Mouse (Mus musculus): ENCODE data around the gene Catsperd.
"Not testable (repeated sequence)": the region's sequence is repeated elsewhere in the genome, so short reads cannot be mapped to it uniquely, and the experiment has no call there.

Catsperd gene

DNA sequence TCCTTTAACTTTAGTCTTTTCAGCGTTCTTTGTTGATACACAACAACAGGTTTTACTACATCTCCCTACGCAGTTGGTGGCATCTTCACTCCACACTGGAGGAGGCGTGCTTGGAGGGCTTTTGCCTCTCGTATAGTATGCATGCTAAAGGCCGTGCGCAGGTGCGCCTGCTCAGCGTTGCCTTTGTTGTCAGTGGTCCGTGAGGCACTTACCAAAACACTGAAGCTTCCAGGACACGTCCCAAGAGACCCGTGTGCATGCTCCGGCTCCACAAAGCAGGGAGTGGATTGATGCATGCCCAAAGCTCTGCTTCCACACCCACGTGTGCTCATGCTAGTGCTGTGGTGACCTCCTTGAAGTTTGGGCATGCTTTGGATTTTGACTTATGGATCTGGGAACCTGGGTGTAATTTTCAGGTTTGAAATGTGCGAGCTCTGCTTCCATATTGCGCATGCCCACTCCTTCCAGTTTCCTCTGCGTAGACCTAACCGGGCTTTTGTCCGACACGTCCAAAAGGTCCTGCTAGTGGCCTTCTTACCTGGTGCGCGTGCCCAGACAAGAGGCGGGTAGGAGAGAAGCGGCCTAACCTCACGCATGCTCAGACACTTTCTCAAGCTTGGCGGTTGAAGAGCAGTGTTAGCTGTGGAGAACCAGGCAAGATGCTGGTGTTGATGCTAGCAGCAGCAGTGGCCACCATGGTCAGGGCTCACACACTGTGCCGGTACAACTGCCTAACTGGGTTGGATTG is at the start of gene Catsperd:
Gene Catsperd (plus strand): TSS at position 614 of the 748 bp plus-strand sequence.
- no peak for DNase-seq

DNA sequence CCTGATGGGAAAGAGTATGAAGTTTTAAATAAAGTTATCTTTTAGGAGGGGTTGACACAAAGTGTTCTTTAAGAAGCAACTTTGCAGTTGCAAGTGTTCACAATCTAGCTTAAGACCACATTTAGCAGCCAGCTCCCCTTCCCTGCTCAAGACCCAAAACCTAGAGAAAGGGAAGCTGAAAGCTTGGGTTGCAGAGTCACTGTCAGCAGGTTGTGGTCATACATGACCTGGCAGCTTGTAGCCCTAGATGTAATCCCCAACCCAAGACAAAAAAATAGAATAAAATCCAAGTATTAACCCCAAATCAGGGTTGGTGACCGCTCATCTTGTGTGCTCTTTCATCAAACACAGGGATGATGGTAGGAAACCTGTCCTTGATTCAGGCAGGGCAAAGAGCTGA is 44.9 kb upstream of the Catsperd start:
- DNase-seq: no peak

DNA sequence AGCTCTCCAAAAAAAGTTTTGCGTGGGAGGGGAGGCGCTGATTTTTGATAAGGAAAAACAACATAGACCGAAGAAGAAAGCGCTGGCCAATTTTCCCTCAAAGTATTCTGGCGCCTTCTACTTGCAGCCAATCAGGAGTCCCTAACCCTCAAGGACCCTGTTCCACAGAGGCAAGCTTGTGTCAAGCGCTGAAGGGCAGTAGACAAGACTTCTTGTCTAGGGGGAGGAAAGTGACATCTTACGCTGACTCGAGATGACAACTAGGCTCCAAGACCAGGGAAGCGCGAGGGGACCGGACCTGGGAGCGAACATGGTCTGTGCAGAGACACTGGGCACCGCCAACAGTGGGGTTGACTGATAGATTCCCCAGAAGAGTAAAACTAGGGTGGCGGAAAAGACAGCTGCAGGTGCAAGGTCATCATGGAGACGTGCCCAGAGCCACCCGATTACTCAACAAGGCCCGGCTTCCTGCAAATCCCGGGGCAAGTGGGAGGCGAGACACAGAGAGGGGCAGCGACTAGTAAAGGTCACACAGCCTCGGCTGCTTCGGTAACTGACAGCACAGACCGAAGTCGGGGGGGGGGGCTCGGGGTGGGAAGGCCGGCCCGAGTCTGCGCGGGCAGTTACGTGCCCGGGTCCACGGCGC is 44.2 kb upstream of the Catsperd start:
- peak; percentile 67 for DNase-seq

DNA sequence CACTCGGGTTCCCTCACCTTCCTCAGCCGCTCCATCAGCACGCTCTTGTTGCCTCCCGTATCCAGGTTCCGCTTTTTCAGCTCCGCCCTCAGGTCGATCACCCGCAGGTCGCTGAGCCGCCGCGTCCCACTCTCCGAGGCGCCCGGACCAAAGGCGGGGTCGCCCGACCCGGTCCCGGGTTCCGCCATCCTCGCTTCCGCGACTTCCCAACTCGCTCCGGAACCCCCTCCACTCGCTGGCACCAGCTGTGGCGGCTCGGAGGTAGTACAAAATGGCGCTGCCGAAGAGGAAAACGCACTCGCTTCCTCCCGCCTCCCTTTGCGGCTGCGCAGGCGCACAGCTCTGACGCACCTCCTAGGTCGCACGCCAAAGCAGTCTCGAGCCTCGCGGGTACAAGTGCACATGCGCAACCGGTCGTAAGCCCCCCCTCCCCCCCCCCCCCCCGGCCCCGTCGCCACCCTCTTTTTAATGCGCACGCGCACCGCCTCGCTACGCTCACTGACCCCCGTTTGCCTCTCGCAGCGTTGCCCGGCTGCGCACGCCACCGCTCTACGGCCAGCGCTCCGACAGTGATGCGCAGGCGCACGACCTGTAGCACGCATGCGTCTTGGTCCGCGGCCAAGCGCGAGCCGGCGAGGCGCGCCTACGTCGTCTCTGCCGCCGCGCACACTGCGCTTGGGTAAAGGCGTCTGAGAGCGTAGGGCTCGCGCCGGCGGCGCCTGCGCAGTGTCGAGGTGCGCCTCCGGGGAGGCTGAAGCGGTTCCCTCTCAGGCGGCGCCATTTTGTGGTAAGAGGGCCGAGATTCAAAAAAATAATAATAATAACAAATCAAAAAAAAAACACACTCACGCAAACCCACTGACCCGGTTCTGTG is 43.4 kb upstream of the Catsperd start, which contains the start of the genes Safb2 and Safb:
Gene Safb2 (minus strand): TSS at position 329 of the 874 bp plus-strand sequence.
Gene Safb (plus strand): TSS at position 569 of the 874 bp plus-strand sequence.
- peak; percentile 100 for DNase-seq

DNA sequence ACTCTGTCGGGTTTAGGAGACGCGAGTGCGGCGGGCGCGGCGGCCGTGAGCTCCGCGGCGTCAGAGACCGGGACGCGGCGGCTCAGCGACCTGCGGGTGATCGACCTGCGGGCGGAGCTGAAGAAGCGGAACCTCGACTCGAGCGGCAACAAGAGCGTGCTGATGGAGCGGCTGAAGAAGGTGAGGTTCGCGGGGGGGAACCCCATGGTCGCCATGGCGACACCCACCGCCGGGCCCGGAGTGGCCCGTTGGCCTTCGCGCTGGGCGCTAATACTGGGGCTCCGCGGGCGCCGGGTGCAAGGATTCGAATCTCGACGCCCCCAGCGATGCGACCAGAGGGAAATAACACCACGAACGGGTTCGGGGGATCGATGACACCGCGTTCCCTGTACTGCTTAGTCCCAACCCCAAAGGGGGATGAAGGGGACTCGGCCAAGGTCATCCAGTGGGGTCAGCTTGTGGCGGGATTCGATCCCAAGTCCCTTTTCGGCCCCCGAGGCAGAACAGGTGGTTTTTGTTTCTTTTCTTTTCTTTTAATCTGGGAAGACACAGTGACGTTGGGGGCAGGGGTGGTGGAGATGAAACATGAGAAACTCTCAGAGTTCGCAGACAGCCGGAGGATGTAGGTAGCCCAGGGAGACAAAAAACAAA is 42.6 kb upstream of the Catsperd start:
- DNase-seq: no peak

DNA sequence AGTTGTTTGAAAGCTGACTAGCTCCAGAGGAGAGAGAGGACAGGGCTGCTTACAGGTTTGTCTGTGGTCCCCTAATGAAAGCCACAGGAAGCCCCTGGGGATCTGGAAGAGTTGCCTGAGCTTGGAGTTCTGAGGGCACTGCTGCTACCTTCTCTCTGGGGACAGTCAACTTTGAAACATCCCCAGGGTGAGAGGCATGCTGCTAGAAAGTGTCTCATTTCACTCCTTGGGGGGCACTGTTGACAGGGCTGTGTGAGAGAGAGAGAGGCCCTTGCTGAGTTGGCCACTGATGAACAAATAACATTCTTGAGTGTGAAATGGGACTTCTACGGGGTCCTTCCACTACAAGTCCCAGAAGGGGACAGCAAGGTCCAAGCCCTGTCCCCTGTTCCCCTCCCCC is 40.2 kb upstream of the Catsperd start:
- DNase-seq: no peak

DNA sequence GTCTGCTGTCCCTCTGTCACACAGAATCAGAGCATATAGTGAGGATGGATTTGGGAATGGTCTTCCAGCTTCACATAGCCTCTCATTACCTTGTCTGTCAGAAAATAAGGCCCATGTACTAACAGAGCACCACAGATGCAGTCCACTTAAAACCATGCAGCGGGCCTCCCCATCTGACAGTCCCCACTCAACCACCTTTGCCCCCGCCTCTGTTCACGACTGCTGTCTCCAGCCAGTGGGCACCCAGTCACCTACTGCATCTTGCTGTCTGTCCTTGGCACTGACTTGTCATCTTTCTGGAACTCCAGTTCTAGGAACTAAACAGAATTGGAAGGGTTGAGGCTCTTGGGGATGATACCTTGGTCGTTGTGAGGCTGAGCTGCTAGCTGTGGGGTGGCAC is 39.0 kb upstream of the Catsperd start:
- no peak for DNase-seq

GRCm38 (mm10) chr17:56592553-56592952 is 35.4 kb upstream of the Catsperd start:
- DNase-seq: no peak

DNA sequence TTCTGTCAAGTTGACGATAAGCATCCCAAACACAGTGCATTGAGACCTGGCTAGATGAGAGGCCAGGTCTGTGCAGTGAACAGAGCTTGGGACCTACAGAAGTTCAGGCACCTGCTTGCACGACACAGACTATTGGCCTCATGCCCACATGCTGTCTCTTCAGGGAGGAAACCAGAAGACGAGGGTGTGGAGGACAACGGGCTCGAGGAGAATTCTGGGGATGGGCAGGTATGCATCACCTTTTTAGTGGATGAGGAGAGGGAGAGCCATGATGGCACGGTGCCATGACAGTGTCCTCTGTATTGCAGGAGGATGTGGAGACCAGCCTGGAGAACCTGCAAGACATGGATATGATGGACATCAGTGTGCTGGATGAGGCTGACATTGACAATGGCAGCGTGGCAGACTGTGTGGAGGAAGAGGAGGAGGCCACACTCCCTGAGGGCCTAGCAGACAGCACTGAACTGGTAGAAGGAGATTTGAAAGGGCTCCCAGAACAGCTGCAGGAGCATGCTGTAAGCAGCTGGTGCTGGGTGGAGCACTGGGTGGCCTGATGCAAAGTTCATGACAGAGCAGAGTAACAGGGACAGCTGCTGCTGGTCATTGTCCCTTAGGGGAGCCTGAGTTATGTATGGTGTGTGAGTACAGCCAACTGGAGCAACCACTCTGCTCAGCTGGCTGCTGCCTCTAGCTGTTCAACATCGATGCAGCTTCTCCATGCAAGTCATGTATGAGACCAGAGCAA is 34.2 kb upstream of the Catsperd start:
- DNase-seq: no peak

GRCm38 (mm10) chr17:56603186-56604069 is 24.5 kb upstream of the Catsperd start:
- DNase-seq: no peak

GRCm38 (mm10) chr17:56604070-56604380 is 23.9 kb upstream of the Catsperd start:
- DNase-seq: no peak

GRCm38 (mm10) chr17:56604422-56604821 is 23.5 kb upstream of the Catsperd start:
- DNase-seq: no peak

DNA sequence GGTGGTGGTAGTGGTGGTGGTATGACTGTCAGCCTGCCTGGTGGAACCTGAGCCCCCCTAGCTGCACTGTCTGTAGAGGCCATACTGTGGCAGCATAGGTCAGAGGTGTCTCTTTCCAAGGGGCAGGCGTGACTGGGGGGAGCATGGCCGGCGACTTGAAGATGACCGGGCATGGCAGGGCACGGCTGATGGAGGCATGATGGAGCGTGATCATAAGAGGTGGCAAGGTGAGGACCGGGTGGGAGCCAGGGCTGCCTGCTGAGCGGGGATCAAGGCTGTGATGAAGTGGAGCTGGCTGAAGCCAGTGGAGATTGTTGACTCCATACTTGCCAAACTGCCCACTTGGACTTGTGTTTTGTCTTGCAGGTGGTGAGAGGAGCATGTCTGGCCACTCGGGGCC is 22.5 kb upstream of the Catsperd start:
- DNase-seq: no peak

DNA sequence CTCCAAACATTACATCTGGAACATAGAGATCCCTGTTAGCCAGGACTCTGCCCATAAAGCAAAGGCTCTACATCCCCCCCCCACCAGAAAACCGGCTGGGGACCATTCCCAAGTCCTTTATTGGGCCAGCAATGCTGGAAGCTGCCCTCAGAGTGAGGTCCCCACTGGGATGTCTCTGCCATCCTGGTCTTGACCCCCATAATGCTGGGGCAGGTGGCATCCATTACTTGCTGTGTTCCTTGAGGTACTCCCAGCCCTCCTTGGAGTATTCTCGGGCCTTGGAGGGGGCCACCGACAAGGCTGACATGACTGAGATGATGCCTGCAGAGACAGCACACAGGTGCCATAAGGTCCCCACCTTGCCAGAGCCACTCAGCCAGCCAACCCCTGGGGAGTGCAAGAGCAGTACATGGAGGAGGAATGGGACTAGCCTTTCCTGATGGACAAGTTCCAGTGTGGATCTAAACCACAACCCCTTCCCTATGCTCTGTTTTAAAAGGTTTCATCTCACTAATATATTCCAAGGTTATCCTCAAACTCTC is 20.4 kb upstream of the Catsperd start:
- no peak for DNase-seq

- no peak for DNase-seq
Observed at GRCm38 (mm10) chr17:56608699-56609098, 19.2 kb upstream of the Catsperd start.

DNA sequence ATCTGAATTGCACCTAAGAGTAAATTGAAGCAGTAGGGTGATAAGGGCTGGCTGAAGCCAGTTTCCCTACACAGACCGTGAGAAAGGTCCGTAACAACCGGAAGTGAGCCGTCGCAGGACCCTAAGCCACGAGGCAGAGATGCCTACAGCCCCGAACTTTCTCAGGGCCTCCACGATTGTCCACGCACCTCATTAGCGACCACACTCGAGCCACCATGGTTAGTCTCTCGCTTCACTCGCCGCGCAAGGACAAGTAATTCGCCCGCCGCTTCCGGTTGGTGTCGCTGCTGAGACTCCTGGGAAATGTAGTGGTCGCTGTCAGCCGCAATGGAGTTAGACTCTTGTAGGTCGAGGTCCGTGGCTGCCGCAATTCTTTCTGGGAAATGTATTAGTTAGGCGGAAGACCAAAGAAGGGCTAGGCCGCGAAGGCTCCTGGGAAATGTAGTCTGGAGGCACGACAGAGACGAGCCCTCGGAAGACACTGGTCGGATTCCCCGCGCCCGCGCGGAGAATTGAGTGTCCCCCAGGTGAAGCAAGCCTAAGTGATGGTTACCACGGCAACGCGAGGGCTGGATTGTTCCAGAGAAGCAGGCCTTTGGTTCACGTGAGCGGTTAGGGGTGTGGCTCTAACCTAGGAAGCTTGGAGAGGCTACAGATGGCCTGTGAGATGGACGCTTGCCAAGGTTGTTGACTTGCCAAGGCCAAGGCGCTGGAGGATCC is 18.3 kb upstream of the Catsperd start, which contains the start of gene 2410015M20Rik:
Gene 2410015M20Rik (minus strand): TSS at position 320 of the 720 bp plus-strand sequence.
- DNase-seq: peak; percentile 95

DNA sequence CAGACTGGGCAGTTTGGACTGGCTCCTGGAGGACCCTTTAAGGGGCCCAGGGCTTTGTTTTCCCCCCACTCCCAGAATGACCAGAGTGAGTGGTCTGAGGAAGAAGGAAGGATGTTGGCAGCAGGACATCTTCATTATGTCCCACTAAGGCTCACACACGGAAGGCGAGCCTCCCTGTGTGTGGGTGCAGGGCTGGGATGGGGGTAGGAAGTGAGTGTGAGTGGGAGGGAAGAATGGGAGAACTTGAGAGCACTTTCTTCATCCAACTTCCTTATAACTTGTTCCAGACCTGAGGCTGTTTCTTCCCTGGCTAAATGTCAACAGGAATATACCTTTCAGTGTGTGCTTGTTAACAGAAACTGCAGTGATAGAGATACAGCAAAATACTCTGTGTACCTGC is 16.6 kb upstream of the Catsperd start:
- no peak for DNase-seq

DNA sequence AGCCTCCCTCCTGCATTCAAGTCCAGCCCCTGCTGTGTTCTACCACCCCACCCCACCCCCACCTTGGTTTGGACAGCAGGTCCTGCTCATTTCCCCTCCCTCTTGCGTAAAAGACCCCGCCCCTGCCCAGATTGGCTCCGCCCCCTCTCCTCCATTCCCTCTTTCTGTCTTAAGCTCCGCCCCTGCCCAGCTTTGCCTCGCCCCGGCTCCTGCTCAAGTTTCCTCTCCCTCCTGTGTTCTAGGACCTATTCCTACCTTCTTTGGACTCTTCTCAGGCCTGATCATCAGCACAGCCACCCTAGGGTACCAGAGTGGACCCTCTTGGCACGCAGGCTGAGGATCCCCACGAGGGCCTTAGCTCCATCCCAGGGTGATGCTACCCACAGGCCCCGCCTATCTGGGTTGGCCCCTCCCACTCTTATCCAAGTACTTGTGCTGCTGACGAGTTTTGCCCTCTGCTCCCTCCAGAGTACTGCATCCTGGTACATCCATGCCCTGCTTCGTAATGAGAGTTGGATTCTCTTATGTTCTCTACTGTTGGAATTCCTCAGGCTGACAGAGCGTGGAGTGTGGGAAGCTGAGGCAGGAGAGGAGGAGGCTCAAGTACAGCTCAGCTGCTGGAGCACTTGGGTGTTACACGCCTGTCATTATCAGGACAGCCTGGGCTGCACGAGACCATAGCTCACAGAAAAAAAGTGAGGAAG is 15.9 kb upstream of the Catsperd start:
- peak; percentile 59 for DNase-seq

DNA sequence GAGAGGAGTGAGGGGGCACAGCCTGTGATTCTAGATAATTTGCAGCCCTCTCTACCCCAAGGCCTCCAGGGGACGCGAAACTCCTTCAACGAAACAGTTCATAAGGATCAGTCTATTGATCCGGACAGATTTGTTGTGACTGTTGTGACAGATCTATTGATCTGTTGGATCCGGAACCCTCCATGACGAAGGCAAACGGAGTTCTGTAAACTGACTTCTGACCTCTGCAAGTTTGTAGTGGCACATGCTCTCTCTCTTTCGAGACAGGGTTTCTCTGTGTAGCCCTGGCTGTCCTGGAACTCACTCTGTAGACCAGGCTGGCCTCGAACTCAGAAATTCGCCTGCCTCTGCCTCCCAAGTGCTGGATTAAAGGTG is 15.4 kb upstream of the Catsperd start:
- not testable (repeated sequence) for DNase-seq
